Mouse (Mus musculus) heart, postnatal 0 days (tissue): Measurements from ENCODE around the gene March1.

Source experiments
- CTCF ChIP-seq: IDR thresholded peaks from 2 replicates; pipeline ENCODE4 v1.5.1; 2016; ENCODE audit warnings: antibody characterized with exemption, control low read depth, low read depth
- EP300 ChIP-seq: IDR thresholded peaks from 2 replicates; pipeline ENCODE4 v1.6.1; 2016; ENCODE audit warnings: antibody characterized with exemption, low read depth

DNA sequence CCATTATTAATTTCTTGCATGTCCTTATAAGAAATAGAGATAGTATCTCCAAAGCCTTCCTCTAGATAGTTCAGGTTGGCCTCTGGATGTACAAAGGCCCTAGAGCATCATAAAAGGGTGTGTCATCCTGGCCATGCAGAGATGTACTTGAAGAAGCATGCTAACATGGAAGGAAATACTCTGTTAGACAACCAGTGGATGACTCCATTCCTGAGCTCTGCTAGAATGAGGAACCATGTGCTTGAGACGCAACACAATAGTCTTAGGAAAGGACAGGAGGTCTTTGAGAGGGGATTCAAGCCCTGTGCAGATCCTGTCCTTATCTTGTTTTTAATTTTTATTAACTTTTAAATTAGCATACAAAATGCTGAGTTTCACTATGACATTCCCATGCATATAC lies 819.1 kb downstream of the March1 start:
- TF ChIP-seq CTCF: no peak
- TF ChIP-seq EP300: no peak
